Mouse (Mus musculus) midbrain, embryonic 11.5 days (tissue): ENCODE results near the gene Mrpl4. TPM values are rescaled to one million over a fixed set of nuclear protein-coding genes. Genes with fewer than 3 reads are reported as not detected.

Experiments
- ATAC-seq: fragments of 200-750 bp; cut with Nextera tagmentation; 2 replicates; pipeline ENCODE4 v1.8.0; 2017; ENCODE audit warnings: moderate TSS enrichment, moderate library complexity; ENCODE audit not compliant: low FRiP score
- DNase-seq: peaks from one replicate; pipeline ENCODE4 v3.0.0; 2015; ENCODE audit warnings: low spot score; ENCODE audit errors: missing footprints
- H3K27ac ChIP-seq: fragments of 300-500 bp; sonication (generic); 2 replicates; pipeline ENCODE4 v1.5.1; 2014; ENCODE audit warnings: low read depth, low read length
- H3K27me3 ChIP-seq: fragments of 300-500 bp; sonication (generic); 2 replicates; pipeline ENCODE4 v1.6.1; 2014; ENCODE audit warnings: mild to moderate bottlenecking, low read length, moderate library complexity, mixed read lengths; ENCODE audit not compliant: control insufficient read depth, insufficient read depth
- H3K36me3 ChIP-seq: fragments of 300-500 bp; sonication (generic); 2 replicates; pipeline ENCODE4 v1.6.1; 2014; ENCODE audit warnings: mild to moderate bottlenecking, low read length, moderate library complexity, mixed read lengths; ENCODE audit not compliant: control insufficient read depth, insufficient read depth
- H3K4me1 ChIP-seq: fragments of 300-500 bp; sonication (generic); 2 replicates; pipeline ENCODE4 v1.6.1; 2014; ENCODE audit warnings: low read length; ENCODE audit not compliant: control insufficient read depth, insufficient read depth
- H3K4me2 ChIP-seq: fragments of 300-500 bp; sonication (generic); 2 replicates; pipeline ENCODE4 v1.6.1; 2014; ENCODE audit warnings: mild to moderate bottlenecking, moderate library complexity
- H3K4me3 ChIP-seq: fragments of 300-500 bp; sonication (generic); 2 replicates; pipeline ENCODE4 v1.5.1; 2014; ENCODE audit warnings: low read depth, low read length
- H3K9ac ChIP-seq: fragments of 300-500 bp; sonication (generic); 2 replicates; pipeline ENCODE4 v1.6.1; 2014; ENCODE audit warnings: low read length
- H3K9me3 ChIP-seq: fragments of 300-500 bp; sonication (generic); 2 replicates; pipeline ENCODE4 v1.6.1; 2016; ENCODE audit warnings: low read length; ENCODE audit not compliant: control insufficient read depth
- WGBS: fragments of 180-500 bp; shearing (Covaris S2); extraction: QIAGEN DNeasy Blood & Tissue Kit; methylation state at CpG from one replicate; pipeline ENCODE4 v1.1.7; 2014; 5-methylcytosine and 5-hydroxymethylcytosine counted together
- polyA plus RNA-seq: library from polyadenylated mRNA; unstranded; fragments of >200 nt; fragmentation: Nextera tagmentation; extraction: Ambion mirVana; gene quantifications from 2 replicates; pipeline ENCODE4 v1.2.1, GENCODE M21; 2014

Gene Mrpl4
- polyA plus RNA-seq, 1 experiment from 2014 or later, result 121 TPM

GRCm38 (mm10) chr9:20979181-20979580, 23.4 kb upstream of the Mrpl4 start:
- no peak for ATAC-seq
- 73% methylated on average over 5 of the region's 5 CpGs for WGBS
- no peaks in the 10 kb centered on the region for H3K9me3 ChIP-seq
- no peak overlapping the region for H3K4me2 ChIP-seq
- no peak overlapping the region for H3K9ac ChIP-seq
- no peaks in the 10 kb centered on the region for H3K36me3 ChIP-seq
- H3K27ac ChIP-seq, result no peak overlapping the region
- no peak for DNase-seq
- H3K4me1 ChIP-seq, result peaks cover 14% of the 10 kb centered on the region
- H3K27me3 ChIP-seq, result peaks cover 4% of the 10 kb centered on the region; the same call in 1 of the 2 replicates
- no peak overlapping the region for H3K4me3 ChIP-seq

- peaks cover 13% of the 10 kb centered on the region for H3K4me1 ChIP-seq
- H3K4me3 ChIP-seq, result no peak overlapping the region
- no peak overlapping the region for H3K27ac ChIP-seq
- no peaks in the 10 kb centered on the region for H3K9me3 ChIP-seq
- no peak for ATAC-seq
- no peaks in the 10 kb centered on the region for H3K36me3 ChIP-seq
- 0 out of 2 replicates have a peak, but pooled peaks cover 2% of the 10 kb centered on the region for H3K27me3 ChIP-seq
- no peak overlapping the region for H3K9ac ChIP-seq
- no peak for DNase-seq
- 88% methylated on average over 7 of the region's 7 CpGs for WGBS
- no peak overlapping the region for H3K4me2 ChIP-seq
Observed at GRCm38 (mm10) chr9:20979769-20980168, 22.8 kb upstream of the Mrpl4 start.

GRCm38 (mm10) chr9:20982171-20982570, 20.4 kb upstream of the Mrpl4 start:
- Histone ChIP-seq H3K36me3 (no peaks in the 10 kb centered on the region), H3K9me3 (no peaks in the 10 kb centered on the region), H3K9ac (no peak overlapping the region), H3K4me3 (no peak overlapping the region), H3K27ac (no peak overlapping the region), H3K4me1 (no peaks in the 10 kb centered on the region), H3K4me2 (no peak overlapping the region), H3K27me3 (no peaks in the 10 kb centered on the region)
- WGBS, result 77% methylated on average over 3 of the region's 3 CpGs
- ATAC-seq, result no peak
- no peak for DNase-seq

GRCm38 (mm10) chr9:20983169-20983568, 19.4 kb upstream of the Mrpl4 start:
- WGBS, result 70% methylated on average over 5 of the region's 5 CpGs
- no peaks in the 10 kb centered on the region for H3K4me1 ChIP-seq
- H3K9me3 ChIP-seq, result no peaks in the 10 kb centered on the region
- no peak for ATAC-seq
- H3K4me2 ChIP-seq, result no peak overlapping the region
- no peak for DNase-seq
- H3K27me3 ChIP-seq, result no peaks in the 10 kb centered on the region
- no peaks in the 10 kb centered on the region for H3K36me3 ChIP-seq
- H3K9ac ChIP-seq, result no peak overlapping the region
- no peak overlapping the region for H3K4me3 ChIP-seq
- H3K27ac ChIP-seq, result no peak overlapping the region

GRCm38 (mm10) chr9:20986952-20987686, 15.4 kb upstream of the Mrpl4 start:
- Histone ChIP-seq H3K27me3 (no peaks in the 10 kb centered on the region), H3K9me3 (no peaks in the 10 kb centered on the region), H3K9ac (no peak overlapping the region), H3K4me1 (0 out of 2 replicates have a peak, but pooled peaks cover 2% of the 10 kb centered on the region), H3K27ac (no peak overlapping the region), H3K4me3 (no peak overlapping the region), H3K4me2 (no peak overlapping the region), H3K36me3 (no peaks in the 10 kb centered on the region)
- ATAC-seq, result no peak
- whole genome bisulfite sequencing, result 71% methylated on average over 15 of the region's 15 CpGs
- DNase-seq, result no peak

- H3K27ac ChIP-seq, result no peak overlapping the region
- H3K27me3 ChIP-seq, result no peaks in the 10 kb centered on the region
- 21% methylated on average over 7 of the region's 7 CpGs for WGBS
- H3K36me3 ChIP-seq, result no peaks in the 10 kb centered on the region
- 0 out of 2 replicates have a peak, but pooled peaks cover 2% of the 10 kb centered on the region for H3K4me1 ChIP-seq
- H3K4me3 ChIP-seq, result no peak overlapping the region
- H3K4me2 ChIP-seq, result no peak overlapping the region
- H3K9me3 ChIP-seq, result no peaks in the 10 kb centered on the region
- DNase-seq, result no peak
- ATAC-seq, result no peak
- H3K9ac ChIP-seq, result no peak overlapping the region
Observed at GRCm38 (mm10) chr9:20987953-20988352, 14.6 kb upstream of the Mrpl4 start.

GRCm38 (mm10) chr9:20990861-20991260, 11.7 kb upstream of the Mrpl4 start:
- Histone ChIP-seq H3K9me3 (no peaks in the 10 kb centered on the region), H3K4me2 (no peak overlapping the region), H3K27ac (no peak overlapping the region), H3K27me3 (no peaks in the 10 kb centered on the region), H3K4me1 (0 out of 2 replicates have a peak, but pooled peaks cover 2% of the 10 kb centered on the region), H3K9ac (no peak overlapping the region), H3K36me3 (no peaks in the 10 kb centered on the region), H3K4me3 (no peak overlapping the region)
- ATAC-seq (no peak), DNase-seq (no peak)
- WGBS, result 2% methylated on average over 10 of the region's 10 CpGs

- no peak overlapping the region for H3K9ac ChIP-seq
- no peak overlapping the region for H3K4me2 ChIP-seq
- 93% methylated on average over 4 of the region's 4 CpGs for WGBS
- ATAC-seq (no peak), DNase-seq (no peak)
- H3K27ac ChIP-seq, result no peak overlapping the region
- H3K4me3 ChIP-seq, result no peak overlapping the region
- no peaks in the 10 kb centered on the region for H3K9me3 ChIP-seq
- H3K4me1 ChIP-seq, result 0 out of 2 replicates have a peak, but pooled peaks cover 2% of the 10 kb centered on the region
- no peaks in the 10 kb centered on the region for H3K27me3 ChIP-seq
- H3K36me3 ChIP-seq, result no peaks in the 10 kb centered on the region
Observed at GRCm38 (mm10) chr9:20991587-20991986, 11.0 kb upstream of the Mrpl4 start.

GRCm38 (mm10) chr9:20993165-20993898, 9.2 kb upstream of the Mrpl4 start:
- H3K4me1 ChIP-seq, result 0 out of 2 replicates have a peak, but pooled peaks cover 2% of the 10 kb centered on the region
- H3K27ac ChIP-seq, result no peak overlapping the region
- H3K4me2 ChIP-seq, result no peak overlapping the region
- no peaks in the 10 kb centered on the region for H3K27me3 ChIP-seq
- WGBS, result 65% methylated on average over 5 of the region's 5 CpGs
- ATAC-seq, result no peak
- no peaks in the 10 kb centered on the region for H3K36me3 ChIP-seq
- no peaks in the 10 kb centered on the region for H3K9me3 ChIP-seq
- H3K9ac ChIP-seq, result no peak overlapping the region
- no peak overlapping the region for H3K4me3 ChIP-seq
- no peak for DNase-seq
